Mouse (Mus musculus): ENCODE data around the gene Slc23a4. TPM values are rescaled to one million over a fixed set of nuclear protein-coding genes. Genes with fewer than 3 reads are reported as not detected.

The Slc23a4 gene
- polyA plus RNA-seq, 1 experiment from 2014 or later: 0.21 TPM

DNA sequence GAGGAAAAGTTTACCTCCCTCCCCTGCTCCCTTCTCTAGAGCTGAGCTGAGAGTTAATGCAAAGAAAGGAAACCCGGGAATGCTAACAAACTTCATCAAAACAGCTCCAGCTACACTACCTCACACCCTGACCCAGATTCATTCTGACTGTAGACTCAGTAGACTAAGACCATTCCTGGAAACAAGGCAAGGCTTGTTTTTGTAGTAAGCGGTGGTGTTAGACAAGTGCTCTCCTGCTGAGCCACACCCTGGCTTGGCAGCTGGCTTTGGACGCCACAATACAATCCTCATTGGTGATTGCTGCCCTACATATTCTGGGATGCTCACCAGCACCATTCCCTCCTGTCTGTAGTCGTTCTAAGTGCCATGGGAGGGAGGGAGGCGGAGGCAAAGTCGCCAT lies 39.1 kb upstream of the Slc23a4 start:
- Histone ChIP-seq H3K27ac (no peak overlapping the region), H3K36me3 (ENCODE audit: insufficient read depth, low read length) (0 out of 2 replicates have a peak, but pooled peaks cover 7% of the 10 kb centered on the region), H3K4me1 (replicated peaks; ENCODE audit: insufficient read depth, low read length) (no peaks in the 10 kb centered on the region), H3K4me3 (replicated peaks; ENCODE audit: low read depth, low read length) (no peak overlapping the region), H3K27me3 (ENCODE audit: insufficient read depth, low read length) (no peaks in the 10 kb centered on the region), H3K4me2 (ENCODE audit: low read length) (no peak overlapping the region), H3K9me3 (replicated peaks; ENCODE audit: low read length) (no peaks in the 10 kb centered on the region), H3K9ac (ENCODE audit: low read depth, low read length) (no peak overlapping the region)
- no peak for ATAC-seq (replicated peaks; ENCODE audit: low FRiP score, low read depth)
- 85% methylated on average over 6 of the region's 6 CpGs for WGBS
- DNase-seq (ENCODE audit: low spot score): no peak
- no peak for TF ChIP-seq CTCF (IDR thresholded peaks at IDR 0.05; ENCODE audit: low read depth)

DNA sequence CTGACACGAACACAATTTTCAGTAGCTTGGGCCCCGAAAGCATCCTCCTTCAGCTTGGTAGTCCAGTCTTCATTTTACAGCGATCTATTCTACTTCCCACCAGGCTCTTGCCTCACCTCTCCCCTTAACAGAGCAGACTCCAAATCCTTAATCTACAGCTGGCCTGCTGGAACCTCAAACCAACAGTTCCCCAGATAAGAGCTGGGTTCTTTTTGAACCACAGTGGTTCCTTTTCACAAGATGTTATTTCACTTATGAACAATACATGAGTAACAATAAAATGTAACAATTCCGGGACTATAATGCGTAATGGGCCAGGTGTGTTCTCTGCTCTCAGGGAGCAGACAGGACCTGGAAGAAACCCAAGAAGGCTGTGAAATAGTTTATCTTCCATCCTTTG lies 28.4 kb upstream of the Slc23a4 start:
- TF ChIP-seq CTCF (IDR thresholded peaks at IDR 0.05; ENCODE audit: low read depth): no peak

DNA sequence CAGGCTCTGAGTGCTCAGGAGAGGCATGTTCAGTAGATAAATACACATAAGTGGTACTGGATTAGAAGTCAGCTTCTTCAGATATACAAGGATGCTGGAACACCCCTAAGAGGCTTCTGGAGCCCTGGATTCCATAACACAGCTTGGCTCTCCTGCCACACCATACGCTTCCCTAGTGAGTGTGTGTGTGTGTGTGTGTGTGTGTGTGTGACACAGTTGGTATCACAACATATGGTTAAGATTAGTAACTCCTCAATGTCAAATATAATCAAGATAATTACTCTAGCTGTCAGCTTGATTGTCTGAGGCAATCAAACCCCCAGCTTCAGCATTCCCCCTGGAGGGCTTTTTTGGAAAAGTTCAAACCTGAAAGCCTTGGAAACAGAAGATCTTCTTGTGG lies 23.7 kb upstream of the Slc23a4 start:
- TF ChIP-seq CTCF (IDR thresholded peaks at IDR 0.05; ENCODE audit: low read depth): no peak
- WGBS: 88% methylated on average over 1 of the region's 1 CpGs
- ATAC-seq (replicated peaks; ENCODE audit: low FRiP score, low read depth) (no peak), DNase-seq (ENCODE audit: low spot score) (no peak)
- no peaks in the 10 kb centered on the region for H3K9me3 ChIP-seq (replicated peaks; ENCODE audit: low read length)
- no peak overlapping the region for H3K4me3 ChIP-seq (replicated peaks; ENCODE audit: low read depth, low read length)
- no peaks in the 10 kb centered on the region for H3K36me3 ChIP-seq (ENCODE audit: insufficient read depth, low read length)
- no peaks in the 10 kb centered on the region for H3K27me3 ChIP-seq (ENCODE audit: insufficient read depth, low read length)
- H3K4me2 ChIP-seq (ENCODE audit: low read length): no peak overlapping the region
- H3K9ac ChIP-seq (ENCODE audit: low read depth, low read length): no peak overlapping the region
- no peaks in the 10 kb centered on the region for H3K4me1 ChIP-seq (replicated peaks; ENCODE audit: insufficient read depth, low read length)
- H3K27ac ChIP-seq: no peak overlapping the region

More for the DNA sequence above, 28.4 kb upstream of the Slc23a4 start:
- Histone ChIP-seq H3K27me3 (ENCODE audit: insufficient read depth, low read length) (no peaks in the 10 kb centered on the region), H3K4me1 (replicated peaks; ENCODE audit: insufficient read depth, low read length) (no peaks in the 10 kb centered on the region), H3K9ac (ENCODE audit: low read depth, low read length) (no peak overlapping the region), H3K9me3 (replicated peaks; ENCODE audit: low read length) (no peaks in the 10 kb centered on the region), H3K36me3 (ENCODE audit: insufficient read depth, low read length) (0 out of 2 replicates have a peak, but pooled peaks cover 2% of the 10 kb centered on the region), H3K4me3 (replicated peaks; ENCODE audit: low read depth, low read length) (no peak overlapping the region), H3K27ac (no peak overlapping the region), H3K4me2 (ENCODE audit: low read length) (no peak overlapping the region)
- ATAC-seq (replicated peaks; ENCODE audit: low FRiP score, low read depth) (no peak), DNase-seq (ENCODE audit: low spot score) (no peak)
- 90% methylated on average over 5 of the region's 5 CpGs for WGBS

DNA sequence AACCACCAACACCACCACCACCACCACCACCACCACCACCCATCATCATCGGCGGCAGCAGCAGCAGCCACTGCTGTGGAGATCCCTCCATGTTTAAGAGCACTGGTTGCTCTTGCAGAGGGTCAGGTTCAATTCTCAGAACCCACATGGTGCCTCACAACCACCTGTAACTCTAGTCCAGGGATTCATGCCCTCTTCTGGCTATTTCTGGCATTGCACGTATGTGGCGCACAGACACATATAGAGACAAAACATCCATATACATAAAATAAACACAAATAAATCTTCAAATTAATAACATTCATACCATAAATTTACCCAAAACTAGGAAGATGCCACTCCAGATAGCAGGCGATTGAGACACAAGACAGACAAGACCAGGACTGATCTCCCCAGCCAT lies 22.5 kb upstream of the Slc23a4 start:
- Histone ChIP-seq H3K9ac (ENCODE audit: low read depth, low read length) (no peak overlapping the region), H3K27ac (no peak overlapping the region), H3K9me3 (replicated peaks; ENCODE audit: low read length) (no peaks in the 10 kb centered on the region), H3K36me3 (ENCODE audit: insufficient read depth, low read length) (no peaks in the 10 kb centered on the region), H3K4me3 (replicated peaks; ENCODE audit: low read depth, low read length) (no peak overlapping the region), H3K4me1 (replicated peaks; ENCODE audit: insufficient read depth, low read length) (no peaks in the 10 kb centered on the region), H3K4me2 (ENCODE audit: low read length) (no peak overlapping the region), H3K27me3 (ENCODE audit: insufficient read depth, low read length) (no peaks in the 10 kb centered on the region)
- TF ChIP-seq CTCF (IDR thresholded peaks at IDR 0.05; ENCODE audit: low read depth): no peak; the same call in 1 of the 2 replicates
- DNase-seq (ENCODE audit: low spot score) (no peak), ATAC-seq (replicated peaks; ENCODE audit: low FRiP score, low read depth) (no peak)
- 96% methylated on average over 5 of the region's 5 CpGs for WGBS

DNA sequence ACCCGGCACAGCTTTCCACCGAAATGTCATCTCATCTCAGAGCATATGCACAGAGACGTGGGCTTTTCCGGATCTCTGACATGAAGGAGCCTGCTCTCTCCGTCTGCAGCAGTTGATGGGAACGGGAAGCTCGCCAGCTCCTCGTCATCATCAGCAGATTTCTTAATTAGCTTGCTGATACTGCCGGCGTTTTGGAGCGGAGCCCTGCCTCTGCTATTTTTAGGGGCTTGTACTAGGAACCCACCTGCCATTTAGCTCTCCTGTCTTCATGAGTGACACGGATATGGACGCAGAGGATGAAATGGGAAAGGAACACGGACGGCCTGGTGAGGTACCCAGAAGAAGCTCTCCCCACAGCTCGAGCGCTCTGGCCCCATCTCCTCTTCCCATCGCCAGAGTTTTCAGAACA lies 14.1 kb upstream of the Slc23a4 start:
- Histone ChIP-seq H3K27me3 (ENCODE audit: insufficient read depth, low read length) (no peaks in the 10 kb centered on the region), H3K4me2 (ENCODE audit: low read length) (no peak overlapping the region), H3K9me3 (replicated peaks; ENCODE audit: low read length) (no peaks in the 10 kb centered on the region), H3K4me1 (replicated peaks; ENCODE audit: insufficient read depth, low read length) (no peaks in the 10 kb centered on the region), H3K4me3 (replicated peaks; ENCODE audit: low read depth, low read length) (no peak overlapping the region), H3K36me3 (ENCODE audit: insufficient read depth, low read length) (no peaks in the 10 kb centered on the region), H3K9ac (ENCODE audit: low read depth, low read length) (no peak overlapping the region), H3K27ac (no peak overlapping the region)
- WGBS: 77% methylated on average over 18 of the region's 18 CpGs
- ATAC-seq (replicated peaks; ENCODE audit: low FRiP score, low read depth) (no peak), DNase-seq (ENCODE audit: low spot score) (no peak)
- TF ChIP-seq CTCF (IDR thresholded peaks at IDR 0.05; ENCODE audit: low read depth): no peak

DNA sequence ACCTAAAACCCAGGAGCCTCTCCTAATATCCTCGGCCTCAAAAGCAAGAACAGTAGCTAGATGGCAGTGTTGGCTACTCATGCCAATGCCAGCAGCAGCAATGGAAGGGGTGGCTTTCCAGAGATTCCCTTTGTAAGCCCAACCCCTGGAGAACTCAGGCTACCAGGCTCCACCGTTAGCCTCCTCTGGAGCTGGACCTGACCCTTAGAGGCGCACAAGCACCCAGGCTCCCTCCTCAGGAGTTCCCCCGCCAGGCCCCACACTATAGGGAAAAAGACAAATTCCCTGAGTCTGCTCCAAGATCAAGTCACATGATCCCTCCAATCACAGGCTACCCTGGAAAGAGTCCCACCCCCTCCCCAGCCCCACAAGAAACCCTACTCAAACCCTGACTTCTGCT lies 10.9 kb upstream of the Slc23a4 start:
- H3K4me2 ChIP-seq (ENCODE audit: low read length): 0 out of 2 replicates have a peak overlapping the region, but pooled peaks have one; percentile 18
- 9% methylated on average over 4 of the region's 4 CpGs for WGBS

DNA sequence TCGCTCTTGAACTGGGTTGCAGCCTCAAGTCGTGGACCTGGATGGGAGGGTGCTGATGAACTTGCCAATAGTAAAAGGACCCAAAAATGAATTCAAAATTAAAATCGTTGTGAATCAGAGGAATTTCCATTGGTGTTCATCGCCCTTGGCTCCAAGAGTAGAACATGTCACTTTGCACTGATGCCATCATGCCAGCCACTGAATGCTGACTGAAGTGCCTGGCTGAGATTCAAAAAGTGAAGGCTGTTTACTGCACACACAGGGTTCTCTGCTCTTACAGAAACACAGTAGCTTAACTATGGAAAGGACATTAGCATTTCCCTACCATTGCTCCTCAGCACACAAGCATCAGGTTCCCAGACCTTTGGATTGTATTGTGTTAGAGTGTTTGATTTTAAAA lies 8.3 kb upstream of the Slc23a4 start:
- Histone ChIP-seq H3K4me3 (replicated peaks; ENCODE audit: low read depth, low read length) (no peak overlapping the region), H3K9me3 (replicated peaks; ENCODE audit: low read length) (no peaks in the 10 kb centered on the region), H3K27ac (no peak overlapping the region), H3K4me1 (replicated peaks; ENCODE audit: insufficient read depth, low read length) (no peaks in the 10 kb centered on the region), H3K9ac (ENCODE audit: low read depth, low read length) (no peak overlapping the region), H3K4me2 (ENCODE audit: low read length) (no peak overlapping the region), H3K36me3 (ENCODE audit: insufficient read depth, low read length) (no peaks in the 10 kb centered on the region), H3K27me3 (ENCODE audit: insufficient read depth, low read length) (no peaks in the 10 kb centered on the region)
- no peak for ATAC-seq (replicated peaks; ENCODE audit: low FRiP score, low read depth)
- no peak for TF ChIP-seq CTCF (IDR thresholded peaks at IDR 0.05; ENCODE audit: low read depth)
- no peak for DNase-seq (ENCODE audit: low spot score)
- WGBS: 66% methylated on average over 4 of the region's 4 CpGs

More for the DNA sequence above, 10.9 kb upstream of the Slc23a4 start:
- H3K27ac ChIP-seq: no peak overlapping the region
- no peaks in the 10 kb centered on the region for H3K9me3 ChIP-seq (replicated peaks; ENCODE audit: low read length)
- ATAC-seq (replicated peaks; ENCODE audit: low FRiP score, low read depth) (0 out of 2 replicates have a peak, but pooled peaks have one; percentile 33), DNase-seq (ENCODE audit: low spot score) (peak; percentile 66)
- H3K36me3 ChIP-seq (ENCODE audit: insufficient read depth, low read length): no peaks in the 10 kb centered on the region
- H3K27me3 ChIP-seq (ENCODE audit: insufficient read depth, low read length): no peaks in the 10 kb centered on the region
- no peaks in the 10 kb centered on the region for H3K4me1 ChIP-seq (replicated peaks; ENCODE audit: insufficient read depth, low read length)
- H3K4me3 ChIP-seq (replicated peaks; ENCODE audit: low read depth, low read length): no peak overlapping the region
- no peak overlapping the region for H3K9ac ChIP-seq (ENCODE audit: low read depth, low read length)
- TF ChIP-seq CTCF (IDR thresholded peaks at IDR 0.05; ENCODE audit: low read depth): peak; percentile 66
